In genomic region chr14:108090965-108091364, GRCm38 (mm10) we compare ENCODE assay signal across 24 mouse cellular contexts.
A peak's percentile ranks its signal among the peaks of the same experiment; 100 is the strongest.
DNase-seq lines count a peak whose midpoint lies in the region; ATAC-seq and TF ChIP-seq lines count a peak whose summit lies in the region.
"Had no signal": no experiment of that assay in that cellular context is flagged by ENCODE, and none has a peak within 500 bp of the region (broad histone marks: within the 10 kb centered on the region; RNA-seq: fewer than 3 reads in every experiment).

No protein-coding gene starts in this region.

- no peaks in the 10 kb centered on the region for H3K27me3 ChIP-seq in forebrain, postnatal 0 days (ENCODE audit: insufficient read depth, low read length)
- no peaks in the 10 kb centered on the region for H3K27me3 ChIP-seq in forebrain, embryonic 15.5 days
- H3K27me3 ChIP-seq in kidney, adult 2 months (replicated peaks; ENCODE audit: control insufficient read depth, insufficient read depth, low read length) = no peaks in the 10 kb centered on the region
- H3K27me3 ChIP-seq in MEL (ENCODE audit: control insufficient read depth in 1 of 2, insufficient read depth in 2 of 2, low read length in 2 of 2) = no peaks in the 10 kb centered on the region
- H3K27me3 ChIP-seq: hindbrain, embryonic 12.5 days; limb, embryonic 13.5 days; liver, embryonic 12.5 days; midbrain, embryonic 12.5 days; neural tube, embryonic 15.5 days had no signal

- H3K79me2 ChIP-seq in MEL (ENCODE audit: control insufficient read depth, insufficient read depth, low read length, poor library complexity) = no peaks in the 10 kb centered on the region

- no peak overlapping the region for H3K4me2 ChIP-seq in forebrain, postnatal 0 days (ENCODE audit: low read depth)
- no peak overlapping the region for H3K4me2 ChIP-seq in forebrain, embryonic 15.5 days (replicated peaks)
- H3K4me2 ChIP-seq: hindbrain, embryonic 12.5 days; limb, embryonic 13.5 days; liver, embryonic 12.5 days; midbrain, embryonic 12.5 days; neural tube, embryonic 15.5 days had no signal

- no peak for TF ChIP-seq CTCF in forebrain, postnatal 0 days (IDR thresholded peaks at IDR 0.05; ENCODE audit: low read depth)
- no peak for TF ChIP-seq CTCF in kidney, adult 2 months (conservative IDR thresholded peaks at IDR 0.05; ENCODE audit: insufficient read depth, insufficient read length, low read depth, low read length)
- TF ChIP-seq CTCF in MEL (IDR thresholded peaks at IDR 0.05 in 2 of 3, conservative IDR thresholded peaks at IDR 0.05 in 1 of 3; ENCODE audit: control insufficient read depth in 1 of 3, insufficient read depth in 1 of 3, low read depth in 2 of 3, low read length in 3 of 3, poor library complexity in 1 of 3, severe bottlenecking in 1 of 3) = no peak

- no peaks in the 10 kb centered on the region for H3K9me3 ChIP-seq in forebrain, postnatal 0 days (ENCODE audit: low read length)
- H3K9me3 ChIP-seq in forebrain, embryonic 15.5 days = no peaks in the 10 kb centered on the region
- H3K9me3 ChIP-seq in MEL (replicated peaks; ENCODE audit: insufficient read depth, low read length) = no peaks in the 10 kb centered on the region
- H3K9me3 ChIP-seq: forebrain, embryonic 10.5 days; heart, embryonic 10.5 days; hindbrain, embryonic 12.5 days; limb, embryonic 13.5 days; liver, embryonic 12.5 days; midbrain, embryonic 12.5 days; neural tube, embryonic 15.5 days had no signal

- DNase-seq in forebrain, postnatal 0 days = peak; percentile 1
- peak; percentile 1 to 10 for DNase-seq in kidney, postnatal 4 days
- no peak for DNase-seq in kidney, adult 2 months
- DNase-seq in 416B (ENCODE audit: low read depth) = peak; percentile 47
- peak; percentile 57 for DNase-seq in MEL (ENCODE audit: low read depth, low spot score)
- no peak for DNase-seq in heart, adult 9 months (ENCODE audit: low spot score in 2 of 2)
- DNase-seq: cerebellum, adult 8-10 months; gastrocnemius, postnatal 36 days; layer of hippocampus, postnatal 36 days; lung, adult 18-20 months; right cerebral cortex, adult 18-20 months; spleen, adult 18-20 months; thymus, postnatal 25 days had no signal

- H3K4me3 ChIP-seq in forebrain, postnatal 0 days (ENCODE audit: low read depth, low read length) = no peak overlapping the region
- no peak overlapping the region for H3K4me3 ChIP-seq in forebrain, embryonic 15.5 days
- H3K4me3 ChIP-seq in kidney, adult 2 months (ENCODE audit: insufficient read depth, low read depth, low read length) = no peak overlapping the region
- H3K4me3 ChIP-seq in MEL (ENCODE audit: control insufficient read depth in 1 of 2, insufficient read depth in 1 of 2, low read depth in 2 of 2, low read length in 2 of 2) = no peak overlapping the region
- H3K4me3 ChIP-seq: forebrain, embryonic 10.5 days; heart, embryonic 10.5 days; hindbrain, embryonic 12.5 days; layer of hippocampus, adult 2 months; limb, embryonic 13.5 days; liver, embryonic 12.5 days; midbrain, embryonic 12.5 days; neural tube, embryonic 15.5 days had no signal

- no peaks in the 10 kb centered on the region for H3K4me1 ChIP-seq in forebrain, postnatal 0 days (ENCODE audit: insufficient read depth)
- no peaks in the 10 kb centered on the region for H3K4me1 ChIP-seq in forebrain, embryonic 15.5 days
- no peaks in the 10 kb centered on the region for H3K4me1 ChIP-seq in kidney, adult 2 months (ENCODE audit: control insufficient read depth, insufficient read depth, low read length)
- no peaks in the 10 kb centered on the region for H3K4me1 ChIP-seq in MEL (ENCODE audit: control insufficient read depth in 1 of 2, insufficient read depth in 2 of 2, low read length in 2 of 2)
- H3K4me1 ChIP-seq: forebrain, embryonic 10.5 days; heart, embryonic 10.5 days; hindbrain, embryonic 12.5 days; limb, embryonic 13.5 days; liver, embryonic 12.5 days; midbrain, embryonic 12.5 days; neural tube, embryonic 15.5 days had no signal

- 71% methylated on average over 2 of the region's 2 CpGs for WGBS in forebrain, postnatal 0 days
- WGBS in forebrain, embryonic 15.5 days = 80% methylated on average over 2 of the region's 2 CpGs
- WGBS in kidney, adult 2 months = 73% methylated on average over 2 of the region's 2 CpGs

- TF ChIP-seq RAD21 in MEL (IDR thresholded peaks at IDR 0.05; ENCODE audit: low read depth, low read length) = no peak

- TF ChIP-seq POLR2A in kidney, adult 2 months (IDR thresholded peaks at IDR 0.05; ENCODE audit: low read depth, low read length) = no peak
- no peak for TF ChIP-seq POLR2A in MEL (IDR thresholded peaks at IDR 0.05; ENCODE audit: control insufficient read depth in 1 of 2, insufficient read depth in 1 of 2, low read depth in 1 of 2, low read length in 2 of 2, poor library complexity in 1 of 2)

- no peak overlapping the region for H3K9ac ChIP-seq in forebrain, postnatal 0 days
- H3K9ac ChIP-seq in forebrain, embryonic 15.5 days (replicated peaks) = no peak overlapping the region
- no peak overlapping the region for H3K9ac ChIP-seq in MEL (ENCODE audit: control insufficient read depth, low read depth, low read length, poor library complexity, severe bottlenecking)
- H3K9ac ChIP-seq: hindbrain, embryonic 12.5 days; limb, embryonic 13.5 days; liver, embryonic 12.5 days; midbrain, embryonic 12.5 days; neural tube, embryonic 15.5 days had no signal

- no peaks in the 10 kb centered on the region for H3K36me3 ChIP-seq in forebrain, postnatal 0 days (ENCODE audit: insufficient read depth)
- no peaks in the 10 kb centered on the region for H3K36me3 ChIP-seq in forebrain, embryonic 15.5 days
- H3K36me3 ChIP-seq in kidney, adult 2 months (ENCODE audit: control insufficient read depth, insufficient read depth, low read length) = no peaks in the 10 kb centered on the region
- no peaks in the 10 kb centered on the region for H3K36me3 ChIP-seq in MEL (ENCODE audit: control insufficient read depth in 1 of 2, insufficient read depth in 2 of 2, low read length in 2 of 2)
- H3K36me3 ChIP-seq: forebrain, embryonic 10.5 days; heart, embryonic 10.5 days; hindbrain, embryonic 12.5 days; limb, embryonic 13.5 days; liver, embryonic 12.5 days; midbrain, embryonic 12.5 days; neural tube, embryonic 15.5 days had no signal

- no peak overlapping the region for H3K27ac ChIP-seq in forebrain, postnatal 0 days (ENCODE audit: low read depth, low read length)
- H3K27ac ChIP-seq in forebrain, embryonic 15.5 days (replicated peaks) = no peak overlapping the region
- H3K27ac ChIP-seq in kidney, adult 2 months (ENCODE audit: insufficient read depth, low read depth, low read length) = no peak overlapping the region
- no peak overlapping the region for H3K27ac ChIP-seq in MEL (ENCODE audit: control insufficient read depth, low read depth, low read length)
- H3K27ac ChIP-seq: forebrain, embryonic 10.5 days; heart, embryonic 10.5 days; hindbrain, embryonic 12.5 days; kidney, postnatal 0 days; layer of hippocampus, adult 2 months; limb, embryonic 13.5 days; liver, embryonic 12.5 days; midbrain, embryonic 12.5 days; neural tube, embryonic 15.5 days had no signal

- ATAC-seq in forebrain, postnatal 0 days = no peak
- ATAC-seq in forebrain, embryonic 15.5 days (replicated peaks) = no peak
- ATAC-seq: intestine, postnatal 0 days; liver, embryonic 12.5 days had no signal

- no peak for TF ChIP-seq EP300 in MEL (IDR thresholded peaks at IDR 0.05; ENCODE audit: low read depth in 1 of 2, low read length in 2 of 2)

TF ChIP-seq in MEL, 35 proteins besides CTCF, POLR2A, EP300 and RAD21:
- TF ChIP-seq POLR2AphosphoS5 (IDR thresholded peaks at IDR 0.05; ENCODE audit: borderline replicate concordance, low read depth, low read length) (no peak), USF2 (IDR thresholded peaks at IDR 0.05; ENCODE audit: borderline replicate concordance in 1 of 2, insufficient read depth in 1 of 2, low read depth in 1 of 2, low read length in 2 of 2) (no peak)

Comparison
In these comparisons a context has a peak if more than half of its experiments do, and no peak if none do; other contexts are left out.
1. DNase-seq: peak in forebrain, postnatal 0 days (single experiment), kidney, postnatal 4 days (2 of 2), 416B (single experiment) and MEL (single experiment); none in kidney, adult 2 months (single experiment) and heart, adult 9 months (0 of 2).